ENCODE assay signal across 8 mouse cellular contexts in the genomic region with DNA sequence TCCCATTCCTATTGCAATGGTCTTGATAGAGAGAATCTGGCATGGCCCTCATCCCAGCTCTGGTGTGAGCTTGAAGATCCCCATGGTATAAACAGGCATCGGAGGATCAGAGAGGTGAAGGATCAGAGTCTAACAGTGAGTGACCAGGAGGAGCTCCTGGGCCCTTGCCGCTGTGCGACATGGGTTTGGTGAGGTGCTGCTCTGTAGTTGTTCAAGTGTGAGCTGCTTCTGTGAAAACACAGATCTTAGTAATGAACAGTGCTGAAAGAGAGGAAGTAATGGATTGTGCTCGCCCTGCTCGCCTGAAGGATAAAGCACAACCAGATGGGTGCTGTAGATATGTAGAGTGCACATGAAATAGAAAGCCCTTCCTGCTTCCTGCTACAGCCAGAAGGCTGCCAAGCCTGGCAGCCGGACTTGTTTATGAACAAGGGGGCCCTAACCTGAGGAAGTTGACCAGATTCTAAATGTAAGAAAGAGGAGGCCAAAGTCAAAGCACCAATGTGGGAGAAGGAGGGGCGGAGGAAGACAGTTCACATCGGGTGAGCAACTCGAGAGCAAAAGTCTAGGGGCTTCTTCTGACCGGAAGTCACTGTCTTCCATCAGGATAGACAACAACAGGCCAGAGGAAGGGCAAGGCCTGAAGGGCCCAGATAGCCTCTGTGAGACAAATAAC.
A peak's percentile ranks its signal among the peaks of the same experiment; 100 is the strongest.
DNase-seq lines count a peak whose midpoint lies in the region; ATAC-seq and TF ChIP-seq lines count a peak whose summit lies in the region.

No protein-coding gene starts in this region.

- no peak overlapping the region for H3K9ac ChIP-seq in embryonic facial prominence, embryonic 15.5 days
- no peak overlapping the region for H3K9ac ChIP-seq in lung, embryonic 14.5 days

- no peaks in the 10 kb centered on the region for H3K9me3 ChIP-seq in embryonic facial prominence, embryonic 15.5 days (replicated peaks)
- H3K9me3 ChIP-seq in lung, embryonic 14.5 days (ENCODE audit: low read depth, low read length), result no peaks in the 10 kb centered on the region

- peak; percentile 79 for DNase-seq in kidney, adult 2 months
- DNase-seq in lung, embryonic 14.5 days, result peak; percentile 62
- DNase-seq in retina, postnatal 1 day, result no peak
- no peak for DNase-seq in left cerebral cortex, adult 9 months (ENCODE audit: low spot score in 2 of 2)
- DNase-seq in left cerebral cortex, postnatal 36 days (ENCODE audit: low spot score in 2 of 2), result no peak
- DNase-seq in thymus, postnatal 36 days, result no peak

- no peak for TF ChIP-seq POLR2A in bone marrow, adult 2 months (IDR thresholded peaks at IDR 0.05; ENCODE audit: borderline replicate concordance, control insufficient read depth, low read depth, low read length)
- no peak for TF ChIP-seq POLR2A in kidney, adult 2 months (IDR thresholded peaks at IDR 0.05; ENCODE audit: low read depth, low read length)

- H3K4me3 ChIP-seq in bone marrow, adult 2 months (replicated peaks; ENCODE audit: control insufficient read depth, low read depth, low read length), result no peak overlapping the region
- no peak overlapping the region for H3K4me3 ChIP-seq in embryonic facial prominence, embryonic 15.5 days (replicated peaks)
- H3K4me3 ChIP-seq in kidney, adult 2 months (ENCODE audit: insufficient read depth, low read depth, low read length), result no peak overlapping the region
- no peak overlapping the region for H3K4me3 ChIP-seq in lung, embryonic 14.5 days (ENCODE audit: low read depth, low read length)

- no peak for ATAC-seq in embryonic facial prominence, embryonic 15.5 days (ENCODE audit: insufficient number of reproducible peaks, low FRiP score, low TSS enrichment, low read depth)
- ATAC-seq in lung, embryonic 14.5 days (ENCODE audit: insufficient read depth), result peak; percentile 40

- intact Hi-C loops in left cerebral cortex, postnatal 36 days (cut with DNase I), result no loop called here

- 22% methylated on average over 10 of the region's 10 CpGs for WGBS in bone marrow, adult 2 months
- WGBS in embryonic facial prominence, embryonic 15.5 days, result 67% methylated on average over 10 of the region's 10 CpGs
- WGBS in kidney, adult 2 months, result 26% methylated on average over 10 of the region's 10 CpGs
- 61% methylated on average over 10 of the region's 10 CpGs for WGBS in lung, embryonic 14.5 days

- H3K4me1 ChIP-seq in bone marrow, adult 2 months (ENCODE audit: control insufficient read depth, insufficient read depth, low read length), result peaks cover 7% of the 10 kb centered on the region
- H3K4me1 ChIP-seq in embryonic facial prominence, embryonic 15.5 days, result peaks cover 55% of the 10 kb centered on the region
- H3K4me1 ChIP-seq in kidney, adult 2 months (ENCODE audit: control insufficient read depth, insufficient read depth, low read length), result peaks cover 17% of the 10 kb centered on the region
- peaks cover 8% of the 10 kb centered on the region; the same call in 1 of the 2 replicates for H3K4me1 ChIP-seq in lung, embryonic 14.5 days (ENCODE audit: insufficient read depth)

- H3K27me3 ChIP-seq in embryonic facial prominence, embryonic 15.5 days, result no peaks in the 10 kb centered on the region
- no peaks in the 10 kb centered on the region for H3K27me3 ChIP-seq in kidney, adult 2 months (replicated peaks; ENCODE audit: control insufficient read depth, insufficient read depth, low read length)
- no peaks in the 10 kb centered on the region for H3K27me3 ChIP-seq in lung, embryonic 14.5 days (ENCODE audit: insufficient read depth, low read length)

- TF ChIP-seq CTCF in bone marrow, adult 2 months (IDR thresholded peaks at IDR 0.05; ENCODE audit: control insufficient read depth, insufficient read depth, low read length), result no peak
- TF ChIP-seq CTCF in kidney, adult 2 months (conservative IDR thresholded peaks at IDR 0.05; ENCODE audit: insufficient read depth, insufficient read length, low read depth, low read length), result no peak
- TF ChIP-seq CTCF in lung, embryonic 14.5 days (IDR thresholded peaks at IDR 0.05; ENCODE audit: low read depth), result no peak

- no peak overlapping the region for H3K4me2 ChIP-seq in embryonic facial prominence, embryonic 15.5 days (replicated peaks)
- no peak overlapping the region for H3K4me2 ChIP-seq in lung, embryonic 14.5 days

- H3K36me3 ChIP-seq in embryonic facial prominence, embryonic 15.5 days, result peaks cover 42% of the 10 kb centered on the region
- no peaks in the 10 kb centered on the region for H3K36me3 ChIP-seq in kidney, adult 2 months (ENCODE audit: control insufficient read depth, insufficient read depth, low read length)
- H3K36me3 ChIP-seq in lung, embryonic 14.5 days (ENCODE audit: insufficient read depth), result peaks cover 81% of the 10 kb centered on the region

- peak overlapping the region; percentile 56 for H3K27ac ChIP-seq in bone marrow, adult 2 months (ENCODE audit: control insufficient read depth, insufficient read depth, low read depth, low read length, poor library complexity)
- peak overlapping the region; percentile 8; the same call in 1 of the 2 replicates for H3K27ac ChIP-seq in embryonic facial prominence, embryonic 15.5 days (replicated peaks)
- H3K27ac ChIP-seq in kidney, adult 2 months (ENCODE audit: insufficient read depth, low read depth, low read length), result peak overlapping the region; percentile 75
- H3K27ac ChIP-seq in lung, embryonic 14.5 days (ENCODE audit: low read depth), result peak overlapping the region; percentile 58; the same call in 1 of the 2 replicates

Comparison
In these comparisons a context has a peak if more than half of its experiments do, and no peak if none do; other contexts are left out.
1. H3K27ac ChIP-seq: peak in every context shown above with its lines; median percentile 75 in kidney, adult 2 months; 58 in lung, embryonic 14.5 days; 56 in bone marrow, adult 2 months; 8 in embryonic facial prominence, embryonic 15.5 days.
2. DNase-seq: peak in kidney, adult 2 months (single experiment) and lung, embryonic 14.5 days (single experiment); none in retina, postnatal 1 day (single experiment), left cerebral cortex, adult 9 months (0 of 2), left cerebral cortex, postnatal 36 days (0 of 2) and thymus, postnatal 36 days (0 of 2).